In the genomic region with DNA sequence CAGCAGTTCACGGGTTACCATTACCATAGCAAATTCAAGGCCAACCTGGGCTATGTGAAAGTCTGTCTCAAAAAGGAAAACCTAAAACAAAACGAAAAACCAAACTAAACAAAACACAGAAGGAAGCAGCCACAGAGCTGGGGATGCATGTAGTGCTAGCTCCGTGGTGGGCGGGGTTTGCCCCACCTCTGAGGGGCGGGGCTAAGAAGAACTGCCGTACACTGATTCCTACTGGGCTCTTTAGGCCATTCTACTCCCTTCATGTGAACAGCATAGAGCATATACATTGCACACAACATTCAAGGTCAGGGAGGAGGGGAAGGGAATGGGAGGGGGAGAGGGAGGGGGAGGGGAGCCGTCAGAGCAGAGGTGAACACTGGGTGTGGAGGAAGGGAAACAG, we compare ENCODE assay signal across 10 mouse cellular contexts. TPM values are rescaled to one million over a fixed set of nuclear protein-coding genes. Genes with fewer than 3 reads are reported as not detected.
A peak's percentile ranks its signal among the peaks of the same experiment; 100 is the strongest.
DNase-seq lines count a peak whose midpoint lies in the region; ATAC-seq lines count a peak whose summit lies in the region.
"Had no signal": no experiment of that assay in that cellular context is flagged by ENCODE, and none has a peak within 500 bp of the region (broad histone marks: within the 10 kb centered on the region; RNA-seq: fewer than 3 reads in every experiment).

No protein-coding gene starts in this region.

- H3K4me1 ChIP-seq in heart, embryonic 15.5 days (replicated peaks), result peaks cover 30% of the 10 kb centered on the region

- 0 out of 2 replicates have a peak overlapping the region, but pooled peaks have one; percentile 49 for H3K27ac ChIP-seq in heart, embryonic 15.5 days

- no peak overlapping the region for H3K4me2 ChIP-seq in heart, embryonic 15.5 days

- no peaks in the 10 kb centered on the region for H3K27me3 ChIP-seq in heart, embryonic 15.5 days

- no peak for ATAC-seq in heart, embryonic 15.5 days (replicated peaks; ENCODE audit: insufficient number of reproducible peaks, insufficient read depth, low FRiP score, low read depth)

- no peak overlapping the region for H3K9ac ChIP-seq in heart, embryonic 15.5 days

- no peak overlapping the region for H3K4me3 ChIP-seq in heart, embryonic 15.5 days

- H3K9me3 ChIP-seq in heart, embryonic 15.5 days (replicated peaks), result no peaks in the 10 kb centered on the region

- intact Hi-C loops in heart, postnatal 36 days (cut with DNase I), result no loop called here
- intact Hi-C loops in gastrocnemius, postnatal 36 days (cut with DNase I), result no loop called here

- no peak for DNase-seq in heart, postnatal 36 days
- DNase-seq in A20 (ENCODE audit: low read depth, low spot score) (peak; percentile 72), ZHBTc4 (ENCODE audit: low read depth, low spot score) (peak; percentile 33)
- DNase-seq in lung, postnatal 36 days, result peak; percentile 59
- no peak for DNase-seq in gastrocnemius, postnatal 36 days
- no peak for DNase-seq in urinary bladder, postnatal 4 days (ENCODE audit: low spot score in 2 of 2)
- no peak for DNase-seq in heart, adult 18-20 months
- DNase-seq: cerebellum, postnatal 14 days; heart, postnatal 14 days had no signal

- peaks cover 55% of the 10 kb centered on the region for H3K36me3 ChIP-seq in heart, embryonic 15.5 days

- WGBS in heart, embryonic 15.5 days, result 46% methylated on average over 7 of the region's 7 CpGs

RNA-seq across cellular contexts. Expression of a gene that starts 17.6 kb away (rescaled TPM):
- not detected in 2 replicates for polyA plus RNA-seq in heart, embryonic 15.5 days (2015; fragmentation: Nextera tagmentation; extraction: Ambion mirVana)
- not detected for total RNA-seq in heart, postnatal 36 days (2021)
- not detected for total RNA-seq in gastrocnemius, postnatal 36 days (2021)
- total RNA-seq in heart, adult 18-20 months (2021), result not detected
- total RNA-seq: heart, postnatal 14 days had no signal

RNA-seq across cellular contexts. Expression of a gene that starts 44.4 kb away (rescaled TPM):
- 23.7 and 31.3 TPM in 2 replicates for polyA plus RNA-seq in heart, embryonic 15.5 days (2015; fragmentation: Nextera tagmentation; extraction: Ambion mirVana)
- total RNA-seq in heart, postnatal 36 days (2021), result 100 to 1,000 TPM; 110 to 140 TPM
- total RNA-seq in gastrocnemius, postnatal 36 days (2021), result 10 to 100 TPM; 33.5 to 33.9 TPM
- 100 to 1,000 TPM; 109 to 125 TPM for total RNA-seq in heart, adult 18-20 months (2021)

Comparison
In these comparisons a context has a peak if more than half of its experiments do, and no peak if none do; other contexts are left out.
1. DNase-seq: peak in A20 (single experiment), ZHBTc4 (single experiment) and lung, postnatal 36 days (single experiment); none in heart, postnatal 36 days (0 of 2), gastrocnemius, postnatal 36 days (0 of 2), urinary bladder, postnatal 4 days (0 of 2) and heart, adult 18-20 months (0 of 2).